Mouse (Mus musculus) CH12.LX (cell line): ENCODE data around the gene Tgfb1. TPM values are rescaled to one million over a fixed set of nuclear protein-coding genes. Genes with fewer than 3 reads are reported as not detected.

ENCODE experiments used
- DNase-seq: peaks from one replicate; pipeline ENCODE4 v3.0.0-alpha.2; 2013; ENCODE audit errors: extremely low read depth
- H3K27ac ChIP-seq: 2 replicates; pipeline ENCODE4 v1.5.1; 2012; ENCODE audit warnings: low read depth, mild to moderate bottlenecking, control low read depth, moderate library complexity; ENCODE audit not compliant: insufficient read depth
- H3K27me3 ChIP-seq: replicated peaks from 2 replicates; pipeline ENCODE3; 2012; ENCODE audit warnings: inconsistent platforms
- H3K36me3 ChIP-seq, 2 experiments: replicated peaks in 1 of 2; 2 replicates each; pipeline versions ENCODE3 to v1.6.1; 2012; ENCODE audit warnings: inconsistent platforms in 1 of 2, low read length in 1 of 2, mild to moderate bottlenecking in 1 of 2, mixed read lengths in 1 of 2, moderate library complexity in 1 of 2; ENCODE audit not compliant: control insufficient read depth in 1 of 2, insufficient read depth in 1 of 2
- H3K4me1 ChIP-seq, 2 experiments: 2 replicates each; pipeline ENCODE4 v1.6.1; 2012; ENCODE audit warnings: inconsistent platforms in 1 of 2, moderate library complexity in 1 of 2; ENCODE audit not compliant: insufficient read depth in 2 of 2, control insufficient read depth in 1 of 2
- H3K4me2 ChIP-seq: 2 replicates; pipeline ENCODE4 v1.6.1; 2012; ENCODE audit warnings: low read depth, mild to moderate bottlenecking, control low read depth; ENCODE audit not compliant: poor library complexity, insufficient read depth, severe bottlenecking
- H3K4me3 ChIP-seq, 3 experiments: fragments of 150-350 bp in 1 of 3; sonication (generic) in 1 of 3; replicated peaks in 1 of 3; 2 replicates each; pipeline versions ENCODE3 to v1.5.1; 2011 to 2012; ENCODE audit warnings: low read depth in 2 of 3, low read length in 2 of 3, mild to moderate bottlenecking in 2 of 3, moderate library complexity in 2 of 3, control low read depth in 1 of 3, improper control_type of control experiment in 1 of 3, inconsistent platforms in 1 of 3, mixed read lengths in 1 of 3; ENCODE audit not compliant: poor library complexity in 1 of 3
- H3K79me2 ChIP-seq: replicated peaks from 2 replicates; pipeline ENCODE4 v1.6.1; 2012; ENCODE audit warnings: mild to moderate bottlenecking, moderate library complexity; ENCODE audit not compliant: control insufficient read depth, poor library complexity, insufficient read depth, severe bottlenecking; ENCODE audit errors: extremely low read depth
- H3K9ac ChIP-seq: 2 replicates; pipeline ENCODE4 v1.6.1; 2012; ENCODE audit warnings: low read depth, mild to moderate bottlenecking, control low read depth, moderate library complexity; ENCODE audit not compliant: insufficient read depth
- H3K9me3 ChIP-seq: replicated peaks from 2 replicates; pipeline ENCODE3; 2012; ENCODE audit warnings: low read length, inconsistent platforms, mixed read lengths
- BHLHE40 ChIP-seq: IDR thresholded peaks from 2 replicates; pipeline ENCODE4 v1.6.1; 2011; ENCODE audit warnings: mild to moderate bottlenecking, low read depth, low read length, improper control_type of control experiment
- ELF1 ChIP-seq: IDR thresholded peaks from 2 replicates; pipeline ENCODE4 v1.6.1; 2014; ENCODE audit warnings: low read depth, mild to moderate bottlenecking, inconsistent platforms, low read length, improper control_type of control experiment
- EP300 ChIP-seq: IDR thresholded peaks from 2 replicates; pipeline ENCODE4 v1.6.1; 2011; ENCODE audit warnings: low read length, improper control_type of control experiment
- ETS1 ChIP-seq: conservative IDR thresholded peaks from 2 replicates; pipeline ENCODE4 v1.6.1; 2012; ENCODE audit warnings: low read depth, mild to moderate bottlenecking, inconsistent platforms, low read length, improper control_type of control experiment, moderate library complexity
- HCFC1 ChIP-seq: IDR thresholded peaks from 2 replicates; pipeline ENCODE4 v1.6.1; 2012; ENCODE audit warnings: low read depth, mild to moderate bottlenecking, inconsistent platforms, low read length, improper control_type of control experiment
- JUN ChIP-seq: IDR thresholded peaks from 2 replicates; pipeline ENCODE4 v1.6.1; 2011; ENCODE audit warnings: low read depth, mild to moderate bottlenecking, low read length, improper control_type of control experiment, moderate library complexity; ENCODE audit not compliant: insufficient read depth
- JUND ChIP-seq: conservative IDR thresholded peaks from 2 replicates; pipeline ENCODE4 v1.6.1; 2011; ENCODE audit warnings: low read depth, low read length, improper control_type of control experiment
- KAT2A ChIP-seq: IDR thresholded peaks from 2 replicates; pipeline ENCODE4 v1.6.1; 2012; ENCODE audit warnings: low read length, improper control_type of control experiment, inconsistent platforms; ENCODE audit not compliant: insufficient replicate concordance
- MAX ChIP-seq: IDR thresholded peaks from 2 replicates; pipeline ENCODE4 v1.6.1; 2011; ENCODE audit warnings: low read length, improper control_type of control experiment
- MAZ ChIP-seq: IDR thresholded peaks from 2 replicates; pipeline ENCODE4 v1.6.1; 2012; ENCODE audit warnings: low read depth, mild to moderate bottlenecking, inconsistent platforms, low read length, improper control_type of control experiment, moderate library complexity
- MEF2A ChIP-seq: IDR thresholded peaks from 2 replicates; pipeline ENCODE4 v1.6.1; 2014; ENCODE audit warnings: low read depth, mild to moderate bottlenecking, inconsistent platforms, low read length, improper control_type of control experiment, borderline replicate concordance
- MXI1 ChIP-seq: IDR thresholded peaks from 2 replicates; pipeline ENCODE4 v1.6.1; 2011; ENCODE audit warnings: mild to moderate bottlenecking, low read depth, low read length, improper control_type of control experiment
- MYC ChIP-seq: IDR thresholded peaks from 2 replicates; pipeline ENCODE4 v1.6.1; 2011; ENCODE audit warnings: low read depth, mild to moderate bottlenecking, improper control_type of control experiment, low read length
- NELFE ChIP-seq: IDR thresholded peaks from 2 replicates; pipeline ENCODE4 v1.6.1; 2011; ENCODE audit warnings: low read depth, low read length, improper control_type of control experiment
- NRF1 ChIP-seq: IDR thresholded peaks from 2 replicates; pipeline ENCODE4 v1.6.1; 2014; ENCODE audit warnings: low read depth, mild to moderate bottlenecking, inconsistent platforms, low read length, improper control_type of control experiment, moderate library complexity
- PAX5 ChIP-seq: IDR thresholded peaks from 2 replicates; pipeline ENCODE4 v1.6.1; 2012; ENCODE audit warnings: low read length, inconsistent platforms, mixed read lengths
- POLR2A ChIP-seq: IDR thresholded peaks from 2 replicates; pipeline ENCODE4 v1.6.1; 2011; ENCODE audit warnings: low read depth, mild to moderate bottlenecking, improper control_type of control experiment, low read length
- POLR2AphosphoS2 ChIP-seq: IDR thresholded peaks from 2 replicates; pipeline ENCODE4 v1.6.1; 2011; ENCODE audit warnings: low read depth, low read length, improper control_type of control experiment
- RCOR1 ChIP-seq: conservative IDR thresholded peaks from 2 replicates; pipeline ENCODE4 v1.6.1; 2012; ENCODE audit warnings: low read depth, mild to moderate bottlenecking, inconsistent platforms, low read length, improper control_type of control experiment
- SIN3A ChIP-seq: IDR thresholded peaks from 2 replicates; pipeline ENCODE4 v1.6.1; 2012; ENCODE audit warnings: low read length, improper control_type of control experiment, inconsistent platforms
- SMC3 ChIP-seq: IDR thresholded peaks from 2 replicates; pipeline ENCODE4 v1.6.1; 2011; ENCODE audit warnings: low read depth, low read length, improper control_type of control experiment
- TBP ChIP-seq: conservative IDR thresholded peaks from 2 replicates; pipeline ENCODE4 v1.6.1; 2011; ENCODE audit warnings: low read depth, low read length, improper control_type of control experiment
- TCF12 ChIP-seq: IDR thresholded peaks from 2 replicates; pipeline ENCODE4 v1.6.1; 2014; ENCODE audit warnings: low read depth, mild to moderate bottlenecking, inconsistent platforms, low read length, improper control_type of control experiment
- UBTF ChIP-seq: IDR thresholded peaks from 2 replicates; pipeline ENCODE4 v1.6.1; 2012; ENCODE audit warnings: low read depth, mild to moderate bottlenecking, inconsistent platforms, low read length, improper control_type of control experiment, moderate library complexity
- USF2 ChIP-seq: conservative IDR thresholded peaks from 2 replicates; pipeline ENCODE4 v1.6.1; 2011; ENCODE audit warnings: low read depth, low read length, improper control_type of control experiment
- ZC3H11A ChIP-seq: IDR thresholded peaks from 2 replicates; pipeline ENCODE4 v1.6.1; 2012; ENCODE audit warnings: low read depth, mild to moderate bottlenecking, inconsistent platforms, low read length, improper control_type of control experiment
- ZKSCAN1 ChIP-seq: IDR thresholded peaks from 2 replicates; pipeline ENCODE4 v1.6.1; 2012; ENCODE audit warnings: low read depth, inconsistent platforms, low read length, improper control_type of control experiment, borderline replicate concordance
- ZMIZ1 ChIP-seq: IDR thresholded peaks from 2 replicates; pipeline ENCODE4 v1.6.1; 2012; ENCODE audit warnings: low read depth, mild to moderate bottlenecking, inconsistent platforms, low read length, improper control_type of control experiment
- ZNF384 ChIP-seq: IDR thresholded peaks from 2 replicates; pipeline ENCODE4 v1.6.1; 2012; ENCODE audit warnings: low read depth, low read length, improper control_type of control experiment, inconsistent platforms
- dilution Hi-C: fragments of 300-500 bp; cut with MboI; formaldehyde crosslinking; loops from 2 replicates; pipeline ENCODE4 v1.14.3; 2020; ENCODE audit warnings: low sequenced_read_pairs; ENCODE audit not compliant: extremely low pct_unique_long_range_greater_than_20kb, extremely low pct_ligation_motif_present
- in situ Hi-C: fragments of 300-500 bp; cut with MboI; formaldehyde crosslinking; loops from 3 replicates; pipeline ENCODE4 v1.14.3; 2019; ENCODE audit warnings: low sequenced_read_pairs, low pct_ligation_motif_present, low pct_unique_long_range_greater_than_20kb, mixed read lengths
- polyA plus RNA-seq: library from polyadenylated mRNA; unstranded; fragments of >175 nt; gene quantifications from 2 replicates; pipeline ENCODE4 v1.2.1, GENCODE M21; 2012; ENCODE audit warnings: low read depth; ENCODE audit not compliant: insufficient read length
- total RNA-seq, 2 experiments: library from RNA; depleted of rRNA; stranded (reverse); fragments of 300-350 nt in 1 of 2; fragments of >200 nt in 1 of 2; gene quantifications; 2 replicates each; pipeline ENCODE4 v1.2.3; 2012 to 2014

The Tgfb1 gene
- total and polyA plus RNA-seq, 3 experiments = 9.2 to 109 (median 25.9) TPM

GRCm38 (mm10) chr7:25681341-25682231, 5.2 kb upstream of the Tgfb1 start:
- no peak overlapping the region for H3K9ac ChIP-seq
- in situ Hi-C loops (no loop called here), dilution Hi-C loops (no loop called here)
- peaks cover 4% of the 10 kb centered on the region for H3K9me3 ChIP-seq
- peaks cover 0 to 28% of the 10 kb centered on the region in 2 experiments for H3K36me3 ChIP-seq
- H3K27me3 ChIP-seq = no peaks in the 10 kb centered on the region
- peak overlapping the region; percentile 5 to 71 (median 23) for H3K4me3 ChIP-seq
- no peak overlapping the region for H3K27ac ChIP-seq
- no peak for DNase-seq
- TF ChIP-seq PAX5 = no peak
- peak; percentile 35; the same call in 1 of the 2 replicates for TF ChIP-seq BHLHE40
- no peaks in the 10 kb centered on the region for H3K79me2 ChIP-seq
- peaks cover 28 to 76% of the 10 kb centered on the region in 2 experiments for H3K4me1 ChIP-seq
- peak overlapping the region; percentile 70 for H3K4me2 ChIP-seq

DNA sequence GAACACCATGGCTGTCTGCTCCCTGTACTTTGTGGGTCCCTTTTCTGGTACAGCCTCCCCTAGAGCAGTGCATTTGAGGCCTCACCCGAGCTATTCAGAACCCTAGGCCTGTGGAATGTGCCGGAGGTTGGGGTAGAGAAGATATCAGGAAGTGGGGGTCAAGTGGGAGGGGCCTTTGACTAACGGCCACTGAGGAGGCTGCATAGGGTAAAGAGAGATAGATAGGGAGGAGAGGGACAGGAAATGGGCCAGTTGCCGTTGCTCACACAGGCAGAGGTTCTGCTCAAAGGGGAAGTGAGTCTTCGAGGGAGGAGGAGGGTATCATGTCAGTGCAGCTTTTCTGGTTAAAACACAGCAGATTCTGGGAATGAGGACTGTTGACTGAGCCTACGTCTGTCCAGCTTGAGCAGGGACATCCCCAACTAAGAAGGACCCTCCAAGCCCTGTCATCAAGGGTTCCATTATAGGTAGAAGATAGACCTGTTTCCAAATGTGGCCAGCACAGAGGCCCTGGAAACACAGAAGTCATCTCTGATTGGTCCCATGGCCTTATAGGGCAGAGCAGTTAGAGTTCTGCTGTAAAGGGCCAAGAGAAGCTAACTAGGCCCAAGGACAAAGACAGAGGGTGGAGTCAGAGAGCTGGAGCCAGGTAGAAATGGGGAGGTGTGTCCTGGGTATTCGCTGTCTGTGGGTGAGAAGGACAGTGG, 3.2 kb upstream of the Tgfb1 start:
- Histone ChIP-seq H3K4me2 (peak overlapping the region; percentile 19; the same call in 1 of the 2 replicates), H3K27me3 (no peaks in the 10 kb centered on the region), H3K4me3 (peak overlapping the region; percentile 6 to 39 (median 34)), H3K9ac (peak overlapping the region; percentile 50), H3K79me2 (peaks cover 14% of the 10 kb centered on the region), H3K4me1 (peaks cover 28 to 62% of the 10 kb centered on the region in 2 experiments), H3K27ac (peak overlapping the region; percentile 83), H3K36me3 (peaks cover 0 to 28% of the 10 kb centered on the region in 2 experiments), H3K9me3 (no peaks in the 10 kb centered on the region)
- dilution Hi-C loops = no loop called here
- DNase-seq = peak; percentile 83
- in situ Hi-C loops = no loop called here
- no peak for TF ChIP-seq JUND
- peak; percentile 65; the same call in 1 of the 2 replicates for TF ChIP-seq TBP
- TF ChIP-seq SMC3 = no peak
- TF ChIP-seq ELF1 = peak; percentile 88
- peak; percentile 32; the same call in 1 of the 2 replicates for TF ChIP-seq EP300
- TF ChIP-seq ZKSCAN1 = no peak
- TF ChIP-seq BHLHE40 = no peak
- TF ChIP-seq MYC = no peak
- no peak for TF ChIP-seq ZMIZ1
- peak; percentile 66 for TF ChIP-seq TCF12
- 0 out of 2 replicates have a peak, but pooled peaks have one; percentile 51 for TF ChIP-seq POLR2AphosphoS2
- TF ChIP-seq PAX5 = no peak
- TF ChIP-seq ETS1 = no peak; the same call in 1 of the 2 replicates
- TF ChIP-seq KAT2A = no peak
- no peak for TF ChIP-seq RCOR1
- TF ChIP-seq ZNF384 = no peak
- TF ChIP-seq MAX = no peak
- TF ChIP-seq SIN3A = no peak
- TF ChIP-seq NRF1 = no peak
- peak; percentile 74 for TF ChIP-seq POLR2A
- peak; percentile 59; the same call in 1 of the 2 replicates for TF ChIP-seq NELFE
- TF ChIP-seq MEF2A = no peak; the same call in 1 of the 2 replicates
- TF ChIP-seq USF2 = no peak
- TF ChIP-seq HCFC1 = no peak; the same call in 1 of the 2 replicates
- TF ChIP-seq JUN = no peak
- TF ChIP-seq ZC3H11A = no peak
- TF ChIP-seq MAZ = peak; percentile 67; the same call in 1 of the 2 replicates
- TF ChIP-seq MXI1 = peak; percentile 13; the same call in 1 of the 2 replicates
- no peak for TF ChIP-seq UBTF
